Mouse (Mus musculus): ENCODE data around the gene Klhl10. TPM values are rescaled to one million over a fixed set of nuclear protein-coding genes. Genes with fewer than 3 reads are reported as not detected.
A peak's percentile ranks its signal among the peaks of the same experiment; 100 is the strongest.

The Klhl10 gene
- 0.31 and 0.36 TPM in 2 replicates for polyA plus RNA-seq (2014; fragmentation: Nextera tagmentation; extraction: Ambion mirVana)

DNA sequence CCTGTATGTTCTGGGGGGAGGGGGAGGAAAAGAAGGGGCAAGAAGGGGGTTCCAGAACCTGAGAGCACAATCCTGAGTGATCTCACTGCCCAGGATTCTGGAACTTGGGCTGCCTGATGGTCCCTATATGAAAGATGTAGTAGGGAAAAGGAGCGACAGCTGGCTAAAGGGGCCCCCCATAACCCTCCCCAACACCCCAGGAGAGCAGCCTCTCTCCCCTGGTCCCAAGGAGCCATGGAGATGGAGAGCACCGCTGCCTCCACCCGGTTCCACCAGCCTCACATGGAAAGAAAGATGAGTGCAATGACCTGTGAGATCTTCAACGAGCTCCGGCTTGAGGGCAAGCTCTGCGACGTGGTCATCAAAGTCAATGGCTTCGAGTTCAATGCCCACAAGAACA, at the start of gene Klhl10, which contains the start of gene Nt5c3b:
Gene Klhl10, plus strand, starts transcription at position 121 of the 400 bp plus-strand sequence.
Gene Nt5c3b, minus strand, starts transcription at position 12 of the 400 bp plus-strand sequence.
- no peak for ATAC-seq (replicated peaks; ENCODE audit: low FRiP score)
- Histone ChIP-seq H3K9ac (ENCODE audit: low read depth, low read length) (peak within 1 kb of the TSS; percentile 78), H3K4me3 (ENCODE audit: low read depth, low read length) (peak within 1 kb of the TSS; percentile 68), H3K9me3 (ENCODE audit: control insufficient read depth, low read length) (no peaks in the 10 kb centered on the region), H3K27me3 (replicated peaks; ENCODE audit: control insufficient read depth, insufficient read depth, low read length) (no peaks in the 10 kb centered on the region), H3K4me1 (replicated peaks; ENCODE audit: control insufficient read depth, insufficient read depth, low read length) (peaks cover 11% of the 10 kb centered on the region), H3K4me2 (peak within 1 kb of the TSS; percentile 70), H3K36me3 (ENCODE audit: control insufficient read depth, insufficient read depth, low read length) (peaks cover 8% of the 10 kb centered on the region), H3K27ac (ENCODE audit: low read depth, low read length) (no peak within 1 kb of the TSS)
- WGBS: 79% methylated on average over 8 of the region's 8 CpGs
- DNase-seq (ENCODE audit: low spot score): no peak

DNA sequence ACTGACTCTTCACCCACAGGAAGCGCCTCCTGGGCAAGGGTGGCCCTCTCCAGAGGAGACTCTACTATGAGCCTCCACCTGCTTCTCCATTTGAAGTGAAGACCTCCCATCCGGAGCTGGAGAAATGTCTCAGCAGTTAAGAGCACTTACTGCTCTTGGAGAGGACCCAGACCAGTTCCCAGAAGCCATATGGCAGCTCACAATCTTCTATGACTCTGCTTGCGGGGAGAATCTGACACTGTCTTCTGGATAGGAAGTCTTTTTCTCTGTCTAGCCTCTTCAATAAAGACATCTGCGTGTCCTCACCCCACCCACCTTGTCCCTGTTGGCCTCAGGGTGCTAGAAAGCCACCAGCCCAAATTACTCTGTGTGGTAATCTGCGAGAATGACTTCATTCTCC, 48.8 kb upstream of the Klhl10 start:
- no peaks in the 10 kb centered on the region for H3K9me3 ChIP-seq (ENCODE audit: control insufficient read depth, low read length)
- ATAC-seq (replicated peaks; ENCODE audit: low FRiP score) (no peak), DNase-seq (ENCODE audit: low spot score) (no peak)
- H3K9ac ChIP-seq (ENCODE audit: low read depth, low read length): no peak overlapping the region
- no peak overlapping the region for H3K4me2 ChIP-seq
- peaks cover 43% of the 10 kb centered on the region for H3K4me1 ChIP-seq (replicated peaks; ENCODE audit: control insufficient read depth, insufficient read depth, low read length)
- no peaks in the 10 kb centered on the region; the same call in 1 of the 2 replicates for H3K36me3 ChIP-seq (ENCODE audit: control insufficient read depth, insufficient read depth, low read length)
- no peaks in the 10 kb centered on the region for H3K27me3 ChIP-seq (replicated peaks; ENCODE audit: control insufficient read depth, insufficient read depth, low read length)
- H3K27ac ChIP-seq (ENCODE audit: low read depth, low read length): no peak overlapping the region
- no peak overlapping the region for H3K4me3 ChIP-seq (ENCODE audit: low read depth, low read length)
- WGBS: 79% methylated on average over 5 of the region's 5 CpGs

DNA sequence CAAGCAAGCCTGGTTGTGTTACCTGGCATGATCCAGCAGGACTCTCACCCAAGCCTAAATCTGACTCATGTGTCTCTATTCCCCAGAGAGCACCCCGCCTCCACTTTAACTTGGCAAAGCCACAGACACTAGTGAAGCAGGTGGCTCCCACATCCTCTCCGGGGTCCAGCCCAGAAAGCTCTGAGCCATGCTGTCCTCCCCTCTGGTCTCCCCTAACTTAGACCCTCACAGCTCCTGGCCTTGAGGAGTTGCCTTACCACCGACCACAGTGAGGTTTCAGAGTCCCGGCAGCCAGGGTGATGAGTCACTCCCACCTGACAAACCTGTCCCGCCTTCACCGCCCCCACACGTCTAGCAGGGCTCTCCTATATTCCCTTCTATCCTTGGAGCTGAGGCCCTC, 48.0 kb upstream of the Klhl10 start:
- Histone ChIP-seq H3K4me2 (no peak overlapping the region), H3K4me3 (ENCODE audit: low read depth, low read length) (no peak overlapping the region), H3K4me1 (replicated peaks; ENCODE audit: control insufficient read depth, insufficient read depth, low read length) (peaks cover 35% of the 10 kb centered on the region), H3K27me3 (replicated peaks; ENCODE audit: control insufficient read depth, insufficient read depth, low read length) (no peaks in the 10 kb centered on the region), H3K9ac (ENCODE audit: low read depth, low read length) (no peak overlapping the region), H3K27ac (ENCODE audit: low read depth, low read length) (no peak overlapping the region), H3K36me3 (ENCODE audit: control insufficient read depth, insufficient read depth, low read length) (no peaks in the 10 kb centered on the region; the same call in 1 of the 2 replicates), H3K9me3 (ENCODE audit: control insufficient read depth, low read length) (no peaks in the 10 kb centered on the region)
- 57% methylated on average over 7 of the region's 7 CpGs for WGBS
- DNase-seq (ENCODE audit: low spot score) (no peak), ATAC-seq (replicated peaks; ENCODE audit: low FRiP score) (no peak)

- no peak overlapping the region for H3K4me3 ChIP-seq (ENCODE audit: low read depth, low read length)
Observed at GRCm38 (mm10) chr11:100394353-100395074, 47.2 kb upstream of the Klhl10 start.

GRCm38 (mm10) chr11:100395200-100395599, 46.5 kb upstream of the Klhl10 start:
- DNase-seq (ENCODE audit: low spot score): no peak

More at GRCm38 (mm10) chr11:100394353-100395074, 47.2 kb upstream of the Klhl10 start:
- Histone ChIP-seq H3K27ac (ENCODE audit: low read depth, low read length) (no peak overlapping the region), H3K9me3 (ENCODE audit: control insufficient read depth, low read length) (no peaks in the 10 kb centered on the region), H3K9ac (ENCODE audit: low read depth, low read length) (no peak overlapping the region), H3K36me3 (ENCODE audit: control insufficient read depth, insufficient read depth, low read length) (no peaks in the 10 kb centered on the region; the same call in 1 of the 2 replicates), H3K27me3 (replicated peaks; ENCODE audit: control insufficient read depth, insufficient read depth, low read length) (no peaks in the 10 kb centered on the region), H3K4me2 (peak overlapping the region; percentile 73), H3K4me1 (replicated peaks; ENCODE audit: control insufficient read depth, insufficient read depth, low read length) (peaks cover 37% of the 10 kb centered on the region)
- DNase-seq (ENCODE audit: low spot score) (no peak), ATAC-seq (replicated peaks; ENCODE audit: low FRiP score) (no peak)
- WGBS: 51% methylated on average over 5 of the region's 5 CpGs

GRCm38 (mm10) chr11:100395861-100396631, 45.7 kb upstream of the Klhl10 start:
- Histone ChIP-seq H3K27ac (ENCODE audit: low read depth, low read length) (peak overlapping the region; percentile 70; the same call in 1 of the 2 replicates), H3K4me3 (ENCODE audit: low read depth, low read length) (peak overlapping the region; percentile 71), H3K36me3 (ENCODE audit: control insufficient read depth, insufficient read depth, low read length) (no peaks in the 10 kb centered on the region; the same call in 1 of the 2 replicates), H3K27me3 (replicated peaks; ENCODE audit: control insufficient read depth, insufficient read depth, low read length) (no peaks in the 10 kb centered on the region), H3K4me2 (peak overlapping the region; percentile 73), H3K4me1 (replicated peaks; ENCODE audit: control insufficient read depth, insufficient read depth, low read length) (peaks cover 21% of the 10 kb centered on the region), H3K9me3 (ENCODE audit: control insufficient read depth, low read length) (no peaks in the 10 kb centered on the region), H3K9ac (ENCODE audit: low read depth, low read length) (0 out of 2 replicates have a peak overlapping the region, but pooled peaks have one; percentile 16)
- DNase-seq (ENCODE audit: low spot score) (no peak), ATAC-seq (replicated peaks; ENCODE audit: low FRiP score) (no peak)
- 22% methylated on average over 17 of the region's 17 CpGs for WGBS

More at GRCm38 (mm10) chr11:100395200-100395599, 46.5 kb upstream of the Klhl10 start:
- Histone ChIP-seq H3K9me3 (ENCODE audit: control insufficient read depth, low read length) (no peaks in the 10 kb centered on the region), H3K4me3 (ENCODE audit: low read depth, low read length) (no peak overlapping the region; the same call in 1 of the 2 replicates), H3K4me2 (peak overlapping the region; percentile 73), H3K27me3 (replicated peaks; ENCODE audit: control insufficient read depth, insufficient read depth, low read length) (no peaks in the 10 kb centered on the region), H3K9ac (ENCODE audit: low read depth, low read length) (no peak overlapping the region), H3K36me3 (ENCODE audit: control insufficient read depth, insufficient read depth, low read length) (no peaks in the 10 kb centered on the region; the same call in 1 of the 2 replicates), H3K27ac (ENCODE audit: low read depth, low read length) (peak overlapping the region; percentile 0; the same call in 1 of the 2 replicates), H3K4me1 (replicated peaks; ENCODE audit: control insufficient read depth, insufficient read depth, low read length) (peaks cover 30% of the 10 kb centered on the region)
- ATAC-seq (replicated peaks; ENCODE audit: low FRiP score): no peak
- WGBS: 12% methylated on average over 11 of the region's 11 CpGs

GRCm38 (mm10) chr11:100396886-100397599, 44.7 kb upstream of the Klhl10 start:
- no peaks in the 10 kb centered on the region for H3K27me3 ChIP-seq (replicated peaks; ENCODE audit: control insufficient read depth, insufficient read depth, low read length)
- H3K4me2 ChIP-seq: peak overlapping the region; percentile 73
- WGBS: 3% methylated on average over 42 of the region's 42 CpGs
- H3K36me3 ChIP-seq (ENCODE audit: control insufficient read depth, insufficient read depth, low read length): no peaks in the 10 kb centered on the region; the same call in 1 of the 2 replicates
- ATAC-seq (replicated peaks; ENCODE audit: low FRiP score) (peak; percentile 39), DNase-seq (ENCODE audit: low spot score) (peak; percentile 55)
- H3K9ac ChIP-seq (ENCODE audit: low read depth, low read length): peak overlapping the region; percentile 69
- peak overlapping the region; percentile 71 for H3K4me3 ChIP-seq (ENCODE audit: low read depth, low read length)
- H3K27ac ChIP-seq (ENCODE audit: low read depth, low read length): peak overlapping the region; percentile 70; the same call in 1 of the 2 replicates
- H3K4me1 ChIP-seq (replicated peaks; ENCODE audit: control insufficient read depth, insufficient read depth, low read length): peaks cover 21% of the 10 kb centered on the region
- no peaks in the 10 kb centered on the region for H3K9me3 ChIP-seq (ENCODE audit: control insufficient read depth, low read length)
